Mouse (Mus musculus) ES-E14 (cell line): ENCODE measurements at regions not wholly inside any gene's neighbourhood (a gene's known extent, or its start where the extent isn't known, plus 50 kb on each side); places are given as distances from the start of the nearest gene placed in this dataset.

Experiments
- DNase-seq: peaks from one replicate; pipeline ENCODE4 v3.0.0-alpha.2; 2013; ENCODE audit warnings: low read depth, low spot score
- H3K27ac ChIP-seq: 2 replicates; pipeline ENCODE4 v1.5.1; 2012; ENCODE audit warnings: low read depth, mild to moderate bottlenecking, low read length, moderate library complexity, mixed read lengths; ENCODE audit not compliant: poor library complexity, insufficient read depth, severe bottlenecking
- H3K36me3 ChIP-seq: 2 replicates; pipeline ENCODE4 v1.6.1; 2012; ENCODE audit warnings: mild to moderate bottlenecking, low read length, moderate library complexity, mixed read lengths; ENCODE audit not compliant: control insufficient read depth, poor library complexity, insufficient read depth, severe bottlenecking
- H3K4me1 ChIP-seq, 2 experiments: fragments of 150-350 bp in 1 of 2; sonication (generic) in 1 of 2; 2 replicates each; pipeline ENCODE4 v1.6.1; 2012; ENCODE audit warnings: low read length in 2 of 2, mild to moderate bottlenecking in 1 of 2, mixed read lengths in 1 of 2; ENCODE audit not compliant: control insufficient read depth in 2 of 2, insufficient read depth in 2 of 2, poor library complexity in 1 of 2
- H3K4me3 ChIP-seq, 2 experiments: fragments of 150-350 bp in 1 of 2; sonication (generic) in 1 of 2; 2 replicates each; pipeline ENCODE4 v1.5.1; 2012; ENCODE audit warnings: low read length in 2 of 2, low read depth in 1 of 2, mild to moderate bottlenecking in 1 of 2, mixed read lengths in 1 of 2; ENCODE audit not compliant: insufficient read depth in 1 of 2, poor library complexity in 1 of 2, severe bottlenecking in 1 of 2
- H3K9ac ChIP-seq: 2 replicates; pipeline ENCODE4 v1.6.1; 2012; ENCODE audit warnings: low read depth, mild to moderate bottlenecking, low read length, mixed read lengths; ENCODE audit not compliant: poor library complexity, insufficient read depth, severe bottlenecking
- H3K9me3 ChIP-seq: fragments of 150-350 bp; sonication (generic); 2 replicates; pipeline ENCODE4 v1.6.1; 2012; ENCODE audit warnings: low read depth, mild to moderate bottlenecking, low read length; ENCODE audit not compliant: control insufficient read depth, insufficient read depth
- CHD2 ChIP-seq: IDR thresholded peaks from 2 replicates; pipeline ENCODE4 v1.6.1; 2014; ENCODE audit warnings: mild to moderate bottlenecking, low read depth, low read length, inconsistent platforms
- HCFC1 ChIP-seq: IDR thresholded peaks from 2 replicates; pipeline ENCODE4 v1.6.1; 2012; ENCODE audit warnings: low read length, inconsistent platforms, borderline replicate concordance; ENCODE audit not compliant: insufficient read depth
- MAFK ChIP-seq: IDR thresholded peaks from 2 replicates; pipeline ENCODE4 v1.6.1; 2014; ENCODE audit warnings: mild to moderate bottlenecking, low read depth, low read length, inconsistent platforms; ENCODE audit not compliant: insufficient read depth
- ZC3H11A ChIP-seq: IDR thresholded peaks from 2 replicates; pipeline ENCODE4 v1.6.1; 2012; ENCODE audit warnings: low read depth, mild to moderate bottlenecking, inconsistent platforms, low read length, borderline replicate concordance
- ZNF384 ChIP-seq: IDR thresholded peaks from 2 replicates; pipeline ENCODE4 v1.6.1; 2012; ENCODE audit warnings: low read depth, low read length, inconsistent platforms
- in situ Hi-C, 2 experiments: fragments of 600-800 bp; cut with MboI; formaldehyde crosslinking; loops; one replicate each; pipeline ENCODE4 v1.15.1; 2025; ENCODE audit warnings: low sequenced_read_pairs in 2 of 2, inconsistent platforms in 1 of 2; ENCODE audit not compliant: unreplicated experiment in 2 of 2

GRCm38 (mm10) chr13:31341282-31342100 lies 214.4 kb upstream of the Foxq1 start:
- TF ChIP-seq MAFK (no peak), CHD2 (no peak)
- in situ Hi-C loops = no loop called here
- H3K4me3 ChIP-seq = no peak overlapping the region

GRCm38 (mm10) chr13:31346205-31346604 lies 209.7 kb upstream of the Foxq1 start:
- no peak overlapping the region for H3K4me3 ChIP-seq
- no peaks in the 10 kb centered on the region for H3K36me3 ChIP-seq
- no peak for TF ChIP-seq CHD2
- no peak for TF ChIP-seq ZNF384
- no peak for TF ChIP-seq ZC3H11A
- no peak for TF ChIP-seq HCFC1
- TF ChIP-seq MAFK = no peak
- no peak for DNase-seq
- no peaks in the 10 kb centered on the region for H3K9me3 ChIP-seq
- in situ Hi-C loops = no loop called here
- no peak overlapping the region for H3K9ac ChIP-seq
- no peaks in the 10 kb centered on the region for H3K4me1 ChIP-seq
- no peak overlapping the region for H3K27ac ChIP-seq

More at GRCm38 (mm10) chr13:31341282-31342100, 214.4 kb upstream of the Foxq1 start:
- no peak for DNase-seq
- Histone ChIP-seq H3K9me3 (no peaks in the 10 kb centered on the region), H3K27ac (no peak overlapping the region), H3K9ac (no peak overlapping the region), H3K36me3 (no peaks in the 10 kb centered on the region), H3K4me1 (no peaks in the 10 kb centered on the region)

GRCm38 (mm10) chr13:31347000-31347399 lies 208.9 kb upstream of the Foxq1 start:
- in situ Hi-C loops = no loop called here
- H3K9ac ChIP-seq = no peak overlapping the region
- H3K27ac ChIP-seq = no peak overlapping the region
- TF ChIP-seq MAFK (no peak), HCFC1 (no peak), ZC3H11A (no peak), CHD2 (no peak), ZNF384 (no peak)
- no peaks in the 10 kb centered on the region for H3K4me1 ChIP-seq
- H3K4me3 ChIP-seq = no peak overlapping the region
- no peaks in the 10 kb centered on the region for H3K9me3 ChIP-seq
- no peak for DNase-seq
- H3K36me3 ChIP-seq = no peaks in the 10 kb centered on the region

GRCm38 (mm10) chr13:31349671-31350070 lies 206.3 kb upstream of the Foxq1 start:
- no peak for DNase-seq
- TF ChIP-seq MAFK = no peak
- no peak for TF ChIP-seq CHD2
- H3K9me3 ChIP-seq = no peaks in the 10 kb centered on the region
- in situ Hi-C loops = no loop called here
- H3K4me3 ChIP-seq = no peak overlapping the region
- H3K9ac ChIP-seq = no peak overlapping the region
- H3K36me3 ChIP-seq = no peaks in the 10 kb centered on the region; the same call in 1 of the 2 replicates
- no peaks in the 10 kb centered on the region for H3K4me1 ChIP-seq
- no peak overlapping the region for H3K27ac ChIP-seq

GRCm38 (mm10) chr13:31351481-31351880 lies 204.5 kb upstream of the Foxq1 start:
- no peak for TF ChIP-seq CHD2
- TF ChIP-seq HCFC1 = no peak
- no peak for TF ChIP-seq ZNF384
- TF ChIP-seq ZC3H11A = no peak
- TF ChIP-seq MAFK = no peak
- Histone ChIP-seq H3K9me3 (no peaks in the 10 kb centered on the region), H3K4me3 (no peak overlapping the region), H3K27ac (no peak overlapping the region), H3K36me3 (no peaks in the 10 kb centered on the region; the same call in 1 of the 2 replicates), H3K4me1 (no peaks in the 10 kb centered on the region), H3K9ac (no peak overlapping the region)
- in situ Hi-C loops = no loop called here
- DNase-seq = no peak
